Mouse (Mus musculus) urinary bladder, postnatal 14 days (tissue): Measurements from ENCODE around the gene Sec14l3.
A peak's percentile ranks its signal among the peaks of the same experiment; 100 is the strongest.
"Not testable (repeated sequence)": the region's sequence is repeated elsewhere in the genome, so short reads cannot be mapped to it uniquely, and the experiment has no call there.

Source experiments
- DNase-seq: peaks from one replicate; pipeline ENCODE4 v3.0.0; 2021; ENCODE audit warnings: low spot score

Gene Sec14l3

DNA sequence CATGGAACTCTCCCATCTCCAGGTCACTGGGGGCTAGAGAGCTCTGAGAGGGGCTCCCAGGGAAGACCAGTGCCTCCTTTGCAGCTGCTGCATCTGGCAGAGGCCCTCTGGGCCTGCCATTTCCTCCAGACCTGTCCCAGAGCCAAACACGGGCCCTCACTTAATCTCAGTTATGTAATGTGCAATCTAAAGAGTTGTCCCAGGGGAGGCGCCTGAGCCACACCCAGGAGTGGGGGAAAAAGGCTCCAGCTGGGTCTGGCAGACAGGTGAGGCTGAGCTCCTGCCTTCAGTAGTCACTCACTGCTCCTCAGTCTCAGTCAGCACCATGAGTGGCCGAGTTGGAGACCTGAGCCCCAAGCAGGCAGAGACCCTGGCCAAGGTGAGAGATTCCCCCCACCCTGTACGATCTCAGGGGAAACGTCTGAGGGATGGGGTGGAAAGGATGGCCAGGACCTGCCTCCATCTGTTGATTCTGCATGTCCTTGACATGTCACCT lies at the start of gene Sec14l3:
TSS of gene Sec14l3 (plus strand) at position 215 of the 496 bp plus-strand sequence.
- DNase-seq = no peak

DNA sequence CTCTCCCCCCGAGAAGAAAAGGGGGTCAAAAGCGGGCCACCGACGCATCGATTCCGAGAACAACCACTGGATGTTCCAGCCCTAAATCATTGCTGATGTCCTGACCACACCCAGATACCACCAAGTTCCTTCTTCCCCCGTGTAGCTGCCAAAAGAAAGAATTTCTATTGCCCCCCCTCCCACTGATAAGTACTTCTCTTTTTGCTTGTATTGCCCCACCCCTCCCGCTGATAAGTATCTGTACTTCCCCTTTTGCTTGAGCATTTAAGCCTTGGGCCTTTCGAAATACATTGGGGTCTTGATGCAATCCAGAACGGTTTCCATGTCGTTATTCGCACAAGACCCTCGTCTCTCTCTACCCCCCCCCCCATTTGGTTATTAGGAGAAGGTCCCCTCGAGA lies 48.8 kb upstream of the Sec14l3 start:
- DNase-seq = not testable (repeated sequence)

DNA sequence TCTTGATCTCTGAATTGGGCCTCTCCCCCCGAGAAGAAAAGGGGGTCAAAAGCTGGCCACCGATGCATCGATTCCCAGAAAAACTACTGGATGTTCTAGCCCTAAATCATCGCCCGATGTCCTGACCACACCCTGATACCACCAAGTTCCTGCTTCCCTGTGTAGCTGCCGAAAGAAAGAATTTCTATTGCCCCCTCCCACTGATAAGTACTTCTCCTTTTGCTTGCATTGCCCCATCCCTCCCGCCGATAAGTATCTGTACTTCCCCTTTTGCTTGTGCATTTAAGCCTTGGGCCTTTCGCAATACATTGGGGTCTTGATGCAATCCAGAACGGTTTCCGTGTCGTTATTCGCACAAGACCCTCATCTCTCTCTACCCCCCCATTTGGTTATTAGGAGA lies 42.5 kb upstream of the Sec14l3 start:
- DNase-seq = not testable (repeated sequence)

DNA sequence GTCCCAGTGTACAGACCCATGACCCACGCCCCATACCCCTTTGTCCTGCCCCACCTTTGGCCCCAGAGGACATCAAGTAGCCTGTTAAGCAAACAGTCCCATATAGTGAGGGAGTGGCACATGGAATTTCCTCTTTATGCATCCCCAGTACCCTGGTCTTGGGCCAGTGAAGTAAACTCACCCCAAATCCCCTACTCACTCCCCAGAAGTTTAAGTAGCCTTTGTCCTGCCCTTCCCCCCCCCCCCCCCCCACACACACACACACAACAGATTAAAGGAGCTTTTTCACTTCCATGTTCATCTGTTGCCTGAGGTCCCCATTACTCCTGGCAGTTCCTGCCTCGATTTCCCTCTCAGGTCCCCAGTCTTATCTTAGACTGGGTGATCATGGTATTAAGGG lies 41.3 kb upstream of the Sec14l3 start:
- DNase-seq = no peak

DNA sequence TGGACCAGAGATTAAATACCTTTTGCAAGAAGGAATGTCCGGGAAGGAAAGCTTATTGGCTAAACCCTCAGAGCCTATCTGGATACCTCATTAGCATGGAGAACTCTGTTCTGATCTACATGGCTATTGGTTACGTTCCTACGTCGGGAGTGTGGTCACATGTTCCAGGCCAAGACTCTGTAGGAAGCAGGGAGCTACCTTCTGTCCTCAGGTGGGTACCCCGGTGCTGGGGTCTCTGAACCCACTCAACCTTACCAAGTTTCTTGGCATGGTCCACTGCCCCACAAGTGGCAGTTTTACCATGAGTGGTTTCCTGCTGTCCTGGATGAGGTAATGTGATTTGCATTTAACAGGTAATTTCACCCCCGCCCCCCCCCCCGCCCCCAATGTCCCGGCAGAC lies 37.6 kb upstream of the Sec14l3 start:
- no peak for DNase-seq

DNA sequence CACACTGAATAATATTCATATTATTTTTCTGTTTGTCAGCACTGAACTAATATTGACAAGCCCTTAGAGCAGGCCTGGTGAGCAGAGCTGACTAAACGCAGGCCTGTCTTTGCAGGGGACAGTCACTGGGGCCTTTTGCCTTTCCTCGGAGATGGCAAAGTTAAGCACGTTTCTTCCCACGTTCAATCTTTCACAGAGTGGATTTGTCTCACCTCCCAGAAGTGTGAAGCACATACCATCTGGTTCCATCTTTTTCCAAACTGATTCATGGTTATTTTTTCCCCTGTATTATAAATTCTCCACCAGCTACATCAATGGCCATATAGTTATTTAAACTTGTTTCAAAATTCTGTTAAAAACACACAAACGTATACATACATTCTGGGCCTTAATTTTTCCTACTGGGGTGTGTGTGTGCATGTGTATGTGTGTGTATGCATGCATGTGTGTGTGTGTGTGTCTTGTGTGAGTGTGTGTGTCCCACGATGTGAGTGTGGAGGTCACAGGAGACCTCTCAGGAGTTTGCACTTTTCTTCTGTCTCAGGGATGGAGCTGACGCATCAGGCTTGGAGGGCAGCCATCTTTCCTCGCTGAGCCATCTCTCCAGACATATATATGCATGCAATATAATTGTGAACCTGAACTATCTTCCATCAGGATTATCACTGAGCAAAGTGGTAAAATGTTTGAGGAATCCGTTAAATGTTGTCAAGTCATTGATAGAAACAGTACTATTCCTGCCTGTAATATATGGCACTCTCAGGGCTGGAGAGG lies 36.9 kb upstream of the Sec14l3 start:
- DNase-seq = no peak

DNA sequence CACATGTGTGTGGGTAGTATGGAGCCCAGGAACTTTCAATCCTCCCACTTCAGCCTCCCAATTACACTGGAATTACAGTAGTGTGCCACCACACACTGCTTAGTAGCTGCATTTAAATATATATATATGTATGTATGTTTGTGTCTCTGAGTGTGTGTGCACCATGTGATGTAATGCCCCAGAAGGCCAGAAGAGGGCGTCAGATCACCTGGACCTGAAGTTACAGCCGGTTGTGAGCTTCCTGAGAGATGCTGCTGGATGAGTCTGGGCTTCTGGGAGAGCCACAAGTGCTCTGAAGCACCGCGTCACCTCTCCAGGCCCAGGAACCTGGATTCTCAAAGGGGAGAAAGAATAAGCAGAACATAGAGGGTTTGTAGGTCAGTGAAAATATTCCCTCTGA lies 35.3 kb upstream of the Sec14l3 start:
- no peak for DNase-seq

DNA sequence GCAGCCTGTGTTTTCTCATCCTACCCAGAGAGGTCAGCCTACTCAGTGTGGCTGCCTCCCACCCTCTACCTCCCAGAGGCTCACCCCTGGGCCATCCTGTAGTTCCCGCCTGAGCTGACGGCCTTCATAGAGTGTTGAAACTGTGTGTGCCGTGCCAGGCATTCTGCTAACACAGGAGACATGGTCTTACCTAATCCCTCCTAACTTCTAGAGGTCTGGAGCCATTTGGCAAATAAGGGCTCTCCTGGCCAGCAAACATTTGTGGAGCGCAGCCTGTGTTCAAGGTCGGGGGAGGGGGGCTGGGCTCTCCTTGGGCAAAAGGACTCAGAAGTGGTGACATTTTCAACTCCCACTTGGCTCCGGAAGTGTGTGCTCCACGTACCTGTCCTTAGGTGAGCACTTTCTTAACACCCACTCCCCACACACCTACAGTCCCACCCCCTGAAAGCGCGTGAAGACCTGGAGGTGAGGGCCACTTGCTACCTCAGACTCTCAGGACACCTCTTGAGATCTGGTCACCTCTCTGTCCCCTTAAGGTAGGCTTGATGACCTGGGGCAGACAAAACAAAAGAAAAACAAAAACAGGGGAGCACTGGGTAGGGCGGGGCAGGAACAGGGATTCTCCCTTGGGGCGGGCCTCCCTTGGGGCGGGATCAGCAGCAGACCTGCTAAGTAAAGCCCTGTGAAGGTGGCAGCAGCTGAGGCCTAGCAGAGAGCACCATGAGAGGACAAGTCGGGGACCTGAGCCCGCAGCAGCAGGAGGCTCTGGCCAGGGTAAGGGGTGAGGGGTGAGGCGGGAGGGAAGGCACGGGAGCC lies 33.3 kb upstream of the Sec14l3 start, which contains the start of gene Sec14l4:
TSS of gene Sec14l4 (plus strand) at position 337 of the 816 bp plus-strand sequence.
- no peak for DNase-seq

DNA sequence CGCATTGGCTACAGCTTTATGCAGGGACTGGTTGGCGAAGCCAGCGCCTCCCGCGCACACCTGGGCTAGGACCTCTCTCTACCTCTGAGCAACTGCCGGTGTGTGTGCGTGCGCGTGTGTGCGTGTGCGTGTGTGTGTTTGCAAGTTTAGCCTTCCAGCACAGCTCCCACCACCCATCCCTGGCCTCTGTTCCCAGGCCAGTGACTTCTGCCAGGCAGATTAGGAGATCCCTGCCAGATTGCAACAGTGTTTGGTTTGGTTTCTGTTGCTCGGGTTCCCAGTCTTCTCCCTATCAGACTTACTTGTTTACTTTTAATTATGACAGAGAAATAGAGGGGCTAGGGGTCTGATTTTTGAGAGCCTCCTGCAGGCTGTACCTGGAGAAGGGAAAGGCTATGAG lies 32.7 kb upstream of the Sec14l3 start:
- DNase-seq = no peak

DNA sequence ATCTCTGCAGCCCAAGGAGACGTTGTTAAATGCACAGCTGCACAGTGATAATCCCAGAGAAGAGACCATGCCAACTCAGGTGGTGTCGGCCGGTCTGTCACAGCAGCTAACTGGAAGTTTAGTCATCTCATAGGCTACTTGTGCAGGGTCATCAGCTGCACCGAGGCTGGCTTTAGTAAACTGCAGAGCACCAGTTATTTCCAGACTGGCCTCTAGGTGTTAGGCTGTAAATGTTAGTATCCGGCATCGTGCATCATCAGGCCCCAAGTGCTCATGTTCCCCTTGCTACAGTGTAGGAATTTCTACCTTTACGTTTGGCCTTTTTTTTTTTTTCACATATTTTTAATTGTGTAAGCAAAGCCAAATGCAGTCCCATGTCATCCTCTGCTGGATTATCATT lies 31.2 kb upstream of the Sec14l3 start:
- DNase-seq = no peak

DNA sequence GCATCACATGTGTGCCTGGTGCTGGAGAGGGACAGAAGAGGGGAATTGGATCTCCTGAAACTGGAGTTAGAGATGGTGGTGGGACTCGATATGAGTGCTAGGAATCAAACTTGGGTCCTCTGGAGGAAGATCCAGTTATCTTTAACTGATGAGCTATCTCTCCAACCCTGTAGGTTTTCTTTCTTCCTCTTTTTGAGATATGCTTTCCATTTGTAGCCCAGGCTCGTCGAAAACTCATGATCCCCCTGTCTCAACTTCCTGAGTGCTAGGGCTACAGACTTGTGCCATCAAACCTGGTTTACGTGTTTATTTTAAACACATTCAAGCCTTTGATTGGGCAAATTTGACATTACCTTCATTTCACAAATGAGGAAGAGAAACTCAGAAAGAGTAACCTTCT lies 30.5 kb upstream of the Sec14l3 start:
- no peak for DNase-seq

DNA sequence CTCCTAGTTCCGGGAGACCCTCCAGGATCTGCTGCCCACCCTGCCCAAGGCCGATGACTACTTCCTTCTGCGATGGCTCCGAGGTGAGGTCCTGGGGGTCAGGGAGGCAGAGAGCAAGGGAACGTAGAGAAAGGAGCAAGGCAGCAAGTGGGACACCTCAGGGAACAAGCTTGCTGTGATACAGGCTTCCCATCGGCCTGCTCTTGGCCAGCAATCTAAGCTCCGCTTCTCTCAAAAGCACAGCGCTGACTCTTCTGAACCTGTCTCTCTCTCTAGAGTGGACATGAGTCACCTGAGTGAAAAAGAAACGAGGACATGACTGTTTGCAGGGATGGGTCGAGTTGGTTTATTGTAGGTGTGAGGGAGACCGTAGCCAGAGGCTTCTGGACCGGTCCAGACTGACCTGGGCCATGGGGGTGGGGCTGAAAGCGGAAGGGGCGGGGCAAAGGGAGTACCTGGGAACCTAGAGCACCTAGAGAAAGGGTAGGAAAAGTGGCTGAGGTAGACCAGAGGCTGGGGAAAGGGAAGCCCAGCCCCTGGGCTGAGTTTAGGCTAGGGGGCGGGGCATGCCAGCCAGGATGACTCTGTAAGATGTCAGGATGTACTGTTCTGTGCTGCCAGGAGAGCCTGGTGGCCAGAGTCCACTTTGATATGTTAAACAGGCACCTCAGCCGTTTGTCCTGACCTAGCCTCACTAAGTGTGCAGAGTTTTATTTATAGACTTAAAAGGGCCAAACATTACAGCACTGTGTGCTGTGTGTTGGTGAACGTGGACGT lies 29.3 kb upstream of the Sec14l3 start:
- DNase-seq = peak; percentile 6

DNA sequence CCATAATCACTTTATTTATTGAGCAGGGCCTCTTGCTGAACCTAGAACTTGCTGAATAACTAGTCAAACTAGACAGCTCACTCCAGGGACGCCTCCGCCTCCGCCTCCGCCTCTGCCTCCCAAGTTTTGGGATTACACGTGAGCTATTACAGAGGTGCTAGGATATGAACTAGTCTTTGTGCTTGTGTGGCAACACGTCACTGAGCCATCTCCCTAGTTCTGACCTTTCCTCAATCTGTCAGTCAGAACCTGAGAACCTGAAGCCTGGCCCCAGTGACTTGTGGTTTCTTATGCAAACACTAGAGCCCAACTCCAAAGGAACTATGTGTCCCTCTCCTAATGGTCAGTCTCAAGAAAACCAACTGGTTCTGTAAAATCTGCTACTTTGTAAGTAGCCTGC lies 28.7 kb upstream of the Sec14l3 start:
- no peak for DNase-seq

DNA sequence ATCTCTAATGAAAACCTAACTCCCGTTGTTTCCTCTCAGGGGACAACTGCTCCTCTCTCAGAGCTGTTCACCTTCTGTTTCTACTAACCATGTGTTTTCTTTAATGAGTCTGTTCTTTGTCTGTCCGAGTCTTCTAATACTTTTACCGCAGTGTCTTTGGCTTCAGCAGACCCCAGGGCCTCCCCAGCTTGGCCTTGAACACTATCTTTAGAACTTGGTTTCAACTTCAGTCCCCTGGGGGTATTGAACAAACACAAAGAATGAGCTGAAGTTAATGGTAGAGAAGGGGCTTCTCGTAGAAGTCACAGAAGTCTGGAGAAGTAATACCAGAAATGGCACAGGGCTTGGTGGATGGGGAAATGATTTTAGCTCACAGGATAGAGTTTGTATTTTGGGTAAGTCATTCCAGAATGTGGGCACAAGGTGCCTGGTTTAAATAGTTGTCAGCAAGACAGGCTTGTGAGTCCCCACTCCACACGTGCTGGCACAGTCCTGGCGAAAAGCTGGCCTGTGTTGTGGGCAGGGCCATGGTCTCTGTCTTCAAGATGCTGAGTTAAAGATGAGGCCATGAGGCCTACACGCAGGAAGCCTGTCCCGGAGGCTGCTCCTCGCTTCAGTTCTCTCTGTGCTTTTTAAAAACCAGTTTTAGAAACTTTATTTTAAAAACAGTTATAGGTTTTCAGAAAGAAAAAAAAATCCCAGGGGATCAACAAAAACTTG lies 28.1 kb upstream of the Sec14l3 start:
- DNase-seq = no peak

DNA sequence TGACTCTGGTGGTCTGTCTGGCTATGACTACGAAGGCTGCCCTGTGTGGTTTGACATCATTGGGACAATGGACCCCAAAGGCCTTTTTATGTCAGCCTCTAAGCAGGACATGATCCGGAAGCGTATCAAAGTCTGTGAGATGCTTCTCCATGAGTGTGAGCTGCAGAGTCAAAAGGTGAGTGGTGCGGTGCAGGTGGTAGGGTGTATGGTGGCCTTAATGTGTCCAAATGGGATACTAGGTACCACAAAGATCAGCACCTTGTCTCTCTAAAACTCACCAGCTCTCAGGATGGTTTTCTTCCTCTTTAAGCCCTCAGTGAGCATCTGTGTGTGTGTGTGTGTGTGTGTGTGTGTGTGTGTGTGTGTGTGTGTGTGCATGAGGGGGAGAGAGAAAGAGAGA lies 24.7 kb upstream of the Sec14l3 start:
- no peak for DNase-seq

DNA sequence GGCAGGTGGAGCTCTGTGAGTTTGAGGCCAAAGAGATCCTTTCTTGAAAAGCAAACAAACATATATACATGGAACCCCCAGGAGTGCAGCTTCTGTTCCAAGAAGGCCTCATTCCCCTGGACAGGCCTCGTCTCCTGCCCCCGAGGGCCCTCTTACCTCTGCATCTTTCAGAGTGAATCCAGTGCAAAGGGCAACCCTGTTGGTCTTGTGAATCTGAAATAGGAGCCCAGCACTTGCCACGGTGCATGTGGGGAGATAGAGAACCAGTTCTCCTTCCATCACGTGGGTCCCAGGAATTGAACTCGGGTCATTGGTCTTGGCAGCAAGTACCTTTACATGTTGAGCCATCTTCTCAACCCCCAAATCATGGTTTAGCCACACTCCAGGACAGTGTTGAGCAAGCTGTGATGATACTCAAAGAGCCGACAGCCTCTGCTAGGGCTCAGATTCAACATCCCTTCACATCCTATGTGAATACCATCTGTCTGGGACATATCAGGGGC lies 23.5 kb upstream of the Sec14l3 start:
- DNase-seq = no peak

DNA sequence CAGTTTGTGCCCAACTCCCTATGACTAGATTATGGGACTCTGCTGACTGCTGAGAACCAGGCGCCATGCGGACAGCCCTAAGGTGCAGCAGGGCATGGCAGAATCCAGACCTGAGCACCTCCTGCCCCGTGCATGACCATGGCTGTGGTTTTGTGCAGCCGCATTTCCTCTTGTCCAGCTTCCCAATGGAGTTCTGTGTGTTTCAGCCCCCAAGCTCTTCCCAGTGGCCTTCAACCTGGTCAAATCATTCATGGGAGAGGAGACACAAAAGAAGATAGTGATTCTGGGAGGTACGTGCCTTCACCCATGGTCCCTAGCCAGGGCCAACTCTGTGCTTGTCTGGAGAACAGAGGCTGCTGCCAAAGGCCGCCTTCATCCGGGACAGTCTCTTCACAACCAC lies 21.6 kb upstream of the Sec14l3 start:
- no peak for DNase-seq

DNA sequence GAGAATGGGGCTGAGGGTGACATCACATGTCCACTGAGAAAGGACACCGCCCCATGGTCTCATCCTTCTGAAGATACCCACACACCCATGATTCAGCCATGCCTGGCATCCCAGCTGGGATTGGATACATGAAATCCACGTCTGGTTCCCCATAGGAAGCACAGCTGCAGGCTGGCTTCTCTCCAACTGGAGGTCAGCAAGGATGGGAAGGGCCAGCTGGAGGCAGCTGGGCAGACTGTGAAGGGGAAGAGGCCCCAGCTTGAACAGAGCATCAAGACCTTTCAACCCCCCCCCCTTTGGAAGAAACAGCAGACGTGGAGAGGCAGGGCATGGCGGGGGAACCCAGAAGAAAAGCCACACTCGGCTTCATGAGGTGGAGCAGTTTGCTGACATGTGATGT lies 18.1 kb upstream of the Sec14l3 start:
- no peak for DNase-seq

DNA sequence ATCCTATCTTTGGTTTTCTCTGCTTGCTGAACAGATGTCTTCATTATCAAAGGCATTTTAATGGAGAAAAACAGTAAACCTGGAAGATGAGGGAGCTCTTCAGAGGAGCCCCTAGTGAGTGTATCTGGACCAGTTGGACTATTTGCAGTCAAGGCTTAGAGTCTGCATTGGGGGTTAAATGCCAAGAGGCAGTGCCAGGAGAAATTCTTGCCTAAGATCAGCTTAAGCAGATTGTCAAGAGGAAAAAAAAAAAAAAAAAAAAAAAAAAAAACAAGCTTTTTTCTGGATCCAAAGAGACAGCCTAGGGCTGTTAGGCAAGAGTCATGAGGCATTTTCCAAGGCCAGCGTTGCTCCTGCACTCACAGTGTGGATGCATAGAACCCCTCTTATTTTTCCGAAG lies 16.9 kb upstream of the Sec14l3 start:
- DNase-seq = no peak

DNA sequence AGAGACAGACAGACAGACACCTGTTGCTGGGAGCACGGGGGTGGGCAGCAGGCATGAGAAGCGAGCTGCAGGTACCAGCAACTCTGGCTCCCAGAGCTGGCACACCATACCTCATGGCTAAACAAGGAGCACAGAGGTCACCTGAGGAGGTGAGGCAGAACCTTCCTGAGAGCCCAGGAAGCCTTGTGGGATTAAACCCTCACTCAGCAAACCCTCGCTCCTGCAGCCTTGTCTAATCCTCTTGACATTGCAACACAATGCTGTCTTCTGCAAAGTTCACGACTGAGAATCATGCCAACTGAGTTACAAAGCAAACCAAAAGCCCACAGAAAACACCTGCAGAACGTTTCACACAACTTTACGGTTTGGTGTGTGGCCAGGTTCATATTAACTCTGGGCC lies 16.2 kb upstream of the Sec14l3 start:
- DNase-seq = no peak

DNA sequence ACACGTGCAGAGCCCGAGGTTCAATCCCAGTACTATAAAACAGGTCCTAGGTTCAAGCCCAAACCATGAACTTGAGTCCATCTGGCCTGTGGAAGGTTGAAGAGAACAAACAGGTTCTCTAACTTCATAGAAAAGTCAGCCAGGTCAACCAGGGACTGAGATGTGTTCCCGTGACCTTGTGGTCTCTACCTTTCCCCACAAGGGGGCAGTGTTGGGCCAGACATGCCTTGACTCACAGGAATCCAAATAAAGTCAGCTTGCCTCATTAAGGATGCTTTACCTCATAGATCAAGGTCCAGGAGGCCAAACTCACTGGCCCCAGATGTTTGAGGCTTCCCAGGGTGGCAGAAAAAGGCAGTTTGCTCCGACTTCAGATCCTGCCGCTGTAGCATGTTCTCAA lies 11.1 kb upstream of the Sec14l3 start:
- DNase-seq = peak; percentile 70
